Mouse (Mus musculus): ENCODE measurements around the gene Ebi3. TPM values are rescaled to one million over a fixed set of nuclear protein-coding genes. Genes with fewer than 3 reads are reported as not detected.

The Ebi3 gene
- polyA plus RNA-seq, 1 experiment, result not detected

GRCm38 (mm10) chr17:55990278-55990898 lies 37.9 kb downstream of the Ebi3 start:
- TF ChIP-seq POLR2A (IDR thresholded peaks at IDR 0.05; ENCODE audit: low read depth, low read length) (no peak), CTCF (IDR thresholded peaks at IDR 0.05; ENCODE audit: borderline replicate concordance, insufficient read depth, low read length) (no peak)
- no peak overlapping the region for H3K4me3 ChIP-seq (ENCODE audit: insufficient read depth, low read length)
- H3K4me1 ChIP-seq (ENCODE audit: control insufficient read depth, insufficient read depth, low read length), result no peaks in the 10 kb centered on the region

GRCm38 (mm10) chr17:55996007-55996406 lies 43.6 kb downstream of the Ebi3 start:
- Histone ChIP-seq H3K4me3 (ENCODE audit: insufficient read depth, low read length) (no peak overlapping the region), H3K4me1 (ENCODE audit: control insufficient read depth, insufficient read depth, low read length) (no peaks in the 10 kb centered on the region), H3K27ac (ENCODE audit: insufficient read depth, low read length) (no peak overlapping the region)
- TF ChIP-seq POLR2A (IDR thresholded peaks at IDR 0.05; ENCODE audit: low read depth, low read length) (no peak), CTCF (IDR thresholded peaks at IDR 0.05; ENCODE audit: borderline replicate concordance, insufficient read depth, low read length) (no peak)

More at GRCm38 (mm10) chr17:55990278-55990898, 37.9 kb downstream of the Ebi3 start:
- H3K27ac ChIP-seq (ENCODE audit: insufficient read depth, low read length), result no peak overlapping the region

GRCm38 (mm10) chr17:55999794-56000499 lies 47.5 kb downstream of the Ebi3 start:
- TF ChIP-seq POLR2A (IDR thresholded peaks at IDR 0.05; ENCODE audit: low read depth, low read length) (no peak), CTCF (IDR thresholded peaks at IDR 0.05; ENCODE audit: borderline replicate concordance, insufficient read depth, low read length) (no peak)
- Histone ChIP-seq H3K4me3 (ENCODE audit: insufficient read depth, low read length) (no peak overlapping the region), H3K27ac (ENCODE audit: insufficient read depth, low read length) (no peak overlapping the region), H3K4me1 (ENCODE audit: control insufficient read depth, insufficient read depth, low read length) (no peaks in the 10 kb centered on the region)

- no peak for TF ChIP-seq POLR2A (IDR thresholded peaks at IDR 0.05; ENCODE audit: low read depth, low read length)
- TF ChIP-seq CTCF (IDR thresholded peaks at IDR 0.05; ENCODE audit: borderline replicate concordance, insufficient read depth, low read length), result no peak
- H3K4me1 ChIP-seq (ENCODE audit: control insufficient read depth, insufficient read depth, low read length), result no peaks in the 10 kb centered on the region
- no peak overlapping the region for H3K27ac ChIP-seq (ENCODE audit: insufficient read depth, low read length)
- H3K4me3 ChIP-seq (ENCODE audit: insufficient read depth, low read length), result no peak overlapping the region
Observed at GRCm38 (mm10) chr17:56003000-56003399, 50.6 kb downstream of the Ebi3 start.

- Histone ChIP-seq H3K4me3 (ENCODE audit: insufficient read depth, low read length) (no peak within 1 kb of the TSS), H3K4me1 (ENCODE audit: control insufficient read depth, insufficient read depth, low read length) (no peaks in the 10 kb centered on the region), H3K27ac (ENCODE audit: insufficient read depth, low read length) (no peak within 1 kb of the TSS)
- TF ChIP-seq CTCF (IDR thresholded peaks at IDR 0.05; ENCODE audit: borderline replicate concordance, insufficient read depth, low read length) (no peak), POLR2A (IDR thresholded peaks at IDR 0.05; ENCODE audit: low read depth, low read length) (no peak)
Observed at GRCm38 (mm10) chr17:56005415-56006061, 53.1 kb downstream of the Ebi3 start, which contains the start of the genes Stap2 and Mpnd. TSS of gene Stap2 (minus strand) at chr17:56005584. TSS of gene Mpnd (plus strand) at chr17:56005711.

Other genes starting within 250 kb of the Ebi3 start
- gene Pot1b, start 240.0 kb upstream of the Ebi3 start, polyA plus RNA-seq (2011; ENCODE audit: insufficient read length, low read depth, missing spikeins), result 7.2 and 10.1 TPM in 2 replicates
- not detected in 2 replicates for gene Adgre4, start 202.7 kb upstream of the Ebi3 start, polyA plus RNA-seq (2011; ENCODE audit: insufficient read length, low read depth, missing spikeins)
- gene Zfp119a, start 73.7 kb upstream of the Ebi3 start, polyA plus RNA-seq (2011; ENCODE audit: insufficient read length, low read depth, missing spikeins), result 3.8 and 5.6 TPM in 2 replicates
- 5.8 and 10.1 TPM in 2 replicates for gene Zfp959, start 60.5 kb upstream of the Ebi3 start, polyA plus RNA-seq (2011; ENCODE audit: insufficient read length, low read depth, missing spikeins)
- gene Zfp119b, start 3.1 kb upstream of the Ebi3 start, polyA plus RNA-seq (2011; ENCODE audit: insufficient read length, low read depth, missing spikeins), result 4.6 and 5.4 TPM in 2 replicates
- gene Yju2, start 6.5 kb downstream of the Ebi3 start, polyA plus RNA-seq (2011; ENCODE audit: insufficient read length, low read depth, missing spikeins), result 8.0 and 8.9 TPM in 2 replicates
- 0.39 TPM in 1 of 2 replicates, not detected in the other for gene Shd, start 17.8 kb downstream of the Ebi3 start, polyA plus RNA-seq (2011; ENCODE audit: insufficient read length, low read depth, missing spikeins)
- gene Fsd1, start 33.9 kb downstream of the Ebi3 start, polyA plus RNA-seq (2011; ENCODE audit: insufficient read length, low read depth, missing spikeins), result 5.9 and 9.5 TPM in 2 replicates
- gene Stap2, start 52.9 kb downstream of the Ebi3 start, polyA plus RNA-seq (2011; ENCODE audit: insufficient read length, low read depth, missing spikeins), result 0.35 and 0.58 TPM in 2 replicates
- 45.3 and 51.1 TPM in 2 replicates for gene Mpnd, start 53.1 kb downstream of the Ebi3 start, polyA plus RNA-seq (2011; ENCODE audit: insufficient read length, low read depth, missing spikeins)
- 89.5 and 105 TPM in 2 replicates for gene Sh3gl1, start 84.0 kb downstream of the Ebi3 start, polyA plus RNA-seq (2011; ENCODE audit: insufficient read length, low read depth, missing spikeins)
- gene Chaf1a, start 87.8 kb downstream of the Ebi3 start, polyA plus RNA-seq (2011; ENCODE audit: insufficient read length, low read depth, missing spikeins), result 13.3 and 13.9 TPM in 2 replicates
- 35.2 and 36.6 TPM in 2 replicates for gene Ubxn6, start 122.4 kb downstream of the Ebi3 start, polyA plus RNA-seq (2011; ENCODE audit: insufficient read length, low read depth, missing spikeins)
- 55.0 and 57.9 TPM in 2 replicates for gene Hdgfl2, start 127.0 kb downstream of the Ebi3 start, polyA plus RNA-seq (2011; ENCODE audit: insufficient read length, low read depth, missing spikeins)
- 0.14 and 0.70 TPM in 2 replicates for gene Plin4, start 157.2 kb downstream of the Ebi3 start, polyA plus RNA-seq (2011; ENCODE audit: insufficient read length, low read depth, missing spikeins)
- not detected in 2 replicates for gene Plin5, start 165.0 kb downstream of the Ebi3 start, polyA plus RNA-seq (2011; ENCODE audit: insufficient read length, low read depth, missing spikeins)
- not detected in 2 replicates for gene Lrg1, start 169.4 kb downstream of the Ebi3 start, polyA plus RNA-seq (2011; ENCODE audit: insufficient read length, low read depth, missing spikeins)
- gene Sema6b, start 187.7 kb downstream of the Ebi3 start, polyA plus RNA-seq (2011; ENCODE audit: insufficient read length, low read depth, missing spikeins), result 0.21 and 0.52 TPM in 2 replicates
- gene Tnfaip8l1, start 209.8 kb downstream of the Ebi3 start, polyA plus RNA-seq (2011; ENCODE audit: insufficient read length, low read depth, missing spikeins), result 0.72 and 2.1 TPM in 2 replicates
- 55.2 and 63.0 TPM in 2 replicates for gene Mydgf, start 231.3 kb downstream of the Ebi3 start, polyA plus RNA-seq (2011; ENCODE audit: insufficient read length, low read depth, missing spikeins)